Mouse (Mus musculus) ES-Bruce4 (cell line): ENCODE measurements around the gene Mast4.

Experiments used
- CTCF ChIP-seq: IDR thresholded peaks from one replicate; pipeline ENCODE4 v1.8.1; 2011; ENCODE audit warnings: low read depth, low read length
- EP300 ChIP-seq: IDR thresholded peaks from 2 replicates; pipeline ENCODE4 v1.6.1; 2011; ENCODE audit warnings: low read depth, low read length; ENCODE audit not compliant: insufficient read depth
- POLR2A ChIP-seq: IDR thresholded peaks from one replicate; pipeline ENCODE4 v1.8.1; 2011; ENCODE audit warnings: low read length; ENCODE audit not compliant: insufficient read depth

DNA sequence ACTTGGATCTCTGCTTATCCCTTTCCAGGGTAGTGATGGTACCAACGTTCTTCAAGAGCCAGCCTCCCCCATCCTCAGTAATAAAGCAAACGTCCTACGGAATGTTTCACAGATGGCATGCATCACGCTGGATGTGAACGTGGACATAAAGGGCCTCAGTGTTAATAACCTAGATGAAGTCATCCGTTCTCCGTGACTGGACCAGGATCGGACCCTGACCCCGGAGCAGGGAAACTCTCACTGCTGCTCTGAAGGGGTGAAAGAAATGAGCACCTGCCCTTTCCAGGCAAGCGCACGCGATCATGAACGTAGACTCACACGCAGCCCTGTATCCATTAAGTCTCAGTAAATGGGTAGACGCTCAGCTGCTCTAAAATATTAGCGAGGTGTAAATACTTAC is 6.0 kb downstream of the Mast4 start:
- TF ChIP-seq CTCF: no peak
- no peak for TF ChIP-seq POLR2A
- TF ChIP-seq EP300: no peak
